ENCODE assay signal across 8 mouse cellular contexts in genomic region chr9:43744138-43744981, GRCm38 (mm10). TPM values are rescaled to one million over a fixed set of nuclear protein-coding genes. Genes with fewer than 3 reads are reported as not detected.
DNase-seq lines count a peak whose midpoint lies in the region; ATAC-seq and TF ChIP-seq lines count a peak whose summit lies in the region.

No protein-coding gene starts in this region.

- peak overlapping the region; percentile 70 for H3K4me3 ChIP-seq in heart, adult 2 months
- H3K4me3 ChIP-seq in CH12.LX (replicated peaks in 1 of 3; ENCODE audit: low read depth in 2 of 3, low read length in 2 of 3, poor library complexity in 1 of 3): peak overlapping the region; percentile 46 to 75 (median 63)
- peak overlapping the region; percentile 72 for H3K4me3 ChIP-seq in cerebellum, adult 2 months (replicated peaks; ENCODE audit: insufficient read depth, low read depth, low read length)
- H3K4me3 ChIP-seq in heart, embryonic 13.5 days: peak overlapping the region; percentile 78
- H3K4me3 ChIP-seq in limb, embryonic 13.5 days: peak overlapping the region; percentile 81
- H3K4me3 ChIP-seq in midbrain, postnatal 0 days (ENCODE audit: low read depth, low read length): peak overlapping the region; percentile 94

- H3K27ac ChIP-seq in heart, adult 2 months: peak overlapping the region; percentile 76
- peak overlapping the region; percentile 22; the same call in 1 of the 2 replicates for H3K27ac ChIP-seq in CH12.LX (ENCODE audit: insufficient read depth, low read depth)
- H3K27ac ChIP-seq in cerebellum, adult 2 months (ENCODE audit: insufficient read depth, low read length): peak overlapping the region; percentile 83
- H3K27ac ChIP-seq in heart, embryonic 13.5 days (replicated peaks): peak overlapping the region; percentile 81
- peak overlapping the region; percentile 92 for H3K27ac ChIP-seq in limb, embryonic 13.5 days
- H3K27ac ChIP-seq in midbrain, postnatal 0 days (ENCODE audit: low read depth, low read length): peak overlapping the region; percentile 92

- TF ChIP-seq RAD21 in CH12.LX (IDR thresholded peaks at IDR 0.05; ENCODE audit: low read depth, low read length): no peak

- peak; percentile 38; the same call in 1 of the 2 replicates for ATAC-seq in heart, embryonic 13.5 days (ENCODE audit: extremely low read depth, insufficient number of reproducible peaks, low FRiP score, low TSS enrichment)
- peak; percentile 70 for ATAC-seq in limb, embryonic 13.5 days (ENCODE audit: low FRiP score, low read depth)
- ATAC-seq in midbrain, postnatal 0 days (ENCODE audit: low FRiP score): no peak; the same call in 1 of the 2 replicates
- no peak for ATAC-seq in monocyte, adult 5-6 weeks (replicated peaks; ENCODE audit: insufficient number of reproducible peaks, low FRiP score, low TSS enrichment, poor library complexity, severe bottlenecking)

- peak in 1 of 2 experiments; percentile 46 for DNase-seq in heart, adult 2 months
- no peak for DNase-seq in heart, postnatal 25 days (ENCODE audit: low spot score)
- DNase-seq in CH12.LX (ENCODE audit: extremely low read depth): no peak
- DNase-seq in cerebellum, adult 2 months: peak; percentile 53 to 62
- peak; percentile 27 for DNase-seq in midbrain, postnatal 0 days (ENCODE audit: low spot score)

- WGBS in heart, adult 2 months: under 1% methylated on average over 77 of the region's 77 CpGs
- under 1% methylated on average over 72 of the region's 77 CpGs for WGBS in cerebellum, adult 2 months
- WGBS in heart, embryonic 13.5 days: 1% methylated on average over 67 of the region's 77 CpGs
- WGBS in limb, embryonic 13.5 days: under 1% methylated on average over 64 of the region's 77 CpGs
- 1% methylated on average over 64 of the region's 77 CpGs for WGBS in midbrain, postnatal 0 days

- no peaks in the 10 kb centered on the region for H3K79me2 ChIP-seq in heart, adult 2 months (replicated peaks; ENCODE audit: control insufficient read depth, insufficient read depth, low read length)
- H3K79me2 ChIP-seq in CH12.LX (replicated peaks; ENCODE audit: control insufficient read depth, extremely low read depth, insufficient read depth, poor library complexity, severe bottlenecking): no peaks in the 10 kb centered on the region

- TF ChIP-seq EP300 in heart, adult 2 months (IDR thresholded peaks at IDR 0.05; ENCODE audit: insufficient read depth, low read depth, low read length): no peak
- TF ChIP-seq EP300 in CH12.LX (IDR thresholded peaks at IDR 0.05; ENCODE audit: low read length): no peak

- H3K4me1 ChIP-seq in heart, adult 2 months (ENCODE audit: control insufficient read depth, insufficient read depth, low read length): peaks cover 3% of the 10 kb centered on the region
- H3K4me1 ChIP-seq in CH12.LX (ENCODE audit: control insufficient read depth in 1 of 2, insufficient read depth in 2 of 2): peaks cover 4 to 20% of the 10 kb centered on the region in 2 experiments; a peak in 3 of 4 replicates
- H3K4me1 ChIP-seq in cerebellum, adult 2 months (ENCODE audit: control insufficient read depth, insufficient read depth, low read length): peaks cover 17% of the 10 kb centered on the region; the same call in 1 of the 2 replicates
- H3K4me1 ChIP-seq in heart, embryonic 13.5 days: peaks cover 27% of the 10 kb centered on the region
- peaks cover 41% of the 10 kb centered on the region for H3K4me1 ChIP-seq in limb, embryonic 13.5 days
- H3K4me1 ChIP-seq in midbrain, postnatal 0 days (ENCODE audit: insufficient read depth, low read length): peaks cover 20% of the 10 kb centered on the region

- no peaks in the 10 kb centered on the region for H3K9me3 ChIP-seq in CH12.LX (replicated peaks; ENCODE audit: low read length)
- no peaks in the 10 kb centered on the region for H3K9me3 ChIP-seq in heart, embryonic 13.5 days
- no peaks in the 10 kb centered on the region for H3K9me3 ChIP-seq in limb, embryonic 13.5 days
- no peaks in the 10 kb centered on the region for H3K9me3 ChIP-seq in midbrain, postnatal 0 days (ENCODE audit: low read length)

- dilution Hi-C loops in CH12.LX (cut with MboI; ENCODE audit: extremely low pct_ligation_motif_present, extremely low pct_unique_long_range_greater_than_20kb, low sequenced_read_pairs): no loop called here

- H3K27me3 ChIP-seq in heart, adult 2 months (ENCODE audit: control insufficient read depth, insufficient read depth, low read length): peaks cover 7% of the 10 kb centered on the region
- peaks cover 46% of the 10 kb centered on the region for H3K27me3 ChIP-seq in CH12.LX (replicated peaks)
- no peaks in the 10 kb centered on the region for H3K27me3 ChIP-seq in cerebellum, adult 2 months (ENCODE audit: control insufficient read depth, insufficient read depth, low read length)
- H3K27me3 ChIP-seq in heart, embryonic 13.5 days (replicated peaks): peaks cover 32% of the 10 kb centered on the region
- H3K27me3 ChIP-seq in limb, embryonic 13.5 days: peaks cover 31% of the 10 kb centered on the region
- H3K27me3 ChIP-seq in midbrain, postnatal 0 days (ENCODE audit: insufficient read depth, low read length): no peaks in the 10 kb centered on the region

- H3K36me3 ChIP-seq in heart, adult 2 months (ENCODE audit: control insufficient read depth, insufficient read depth, low read length): no peaks in the 10 kb centered on the region
- peaks cover 0 to 2% of the 10 kb centered on the region in 2 experiments for H3K36me3 ChIP-seq in CH12.LX (replicated peaks in 1 of 2; ENCODE audit: control insufficient read depth in 1 of 2, insufficient read depth in 1 of 2, low read length in 1 of 2)
- H3K36me3 ChIP-seq in heart, embryonic 13.5 days: no peaks in the 10 kb centered on the region
- no peaks in the 10 kb centered on the region for H3K36me3 ChIP-seq in limb, embryonic 13.5 days
- H3K36me3 ChIP-seq in midbrain, postnatal 0 days (ENCODE audit: insufficient read depth, low read length): no peaks in the 10 kb centered on the region

- intact Hi-C loops in heart, adult 2 months (cut with DNase I): loop anchor here (5.0 kb wide), 1 partner anchor 103 kb away; no protein-coding TSS in a partner anchor
- intact Hi-C loops in heart, postnatal 25 days (cut with DNase I): loop anchor here (2.0 to 5.0 kb wide), 3 partner anchors 103 to 228 kb away; no protein-coding TSS in a partner anchor

- no peak for TF ChIP-seq POLR2A in heart, adult 2 months (IDR thresholded peaks at IDR 0.05; ENCODE audit: insufficient read depth, low read depth, low read length)
- TF ChIP-seq POLR2A in CH12.LX (IDR thresholded peaks at IDR 0.05; ENCODE audit: low read depth, low read length): no peak
- no peak for TF ChIP-seq POLR2A in cerebellum, adult 2 months (IDR thresholded peaks at IDR 0.05; ENCODE audit: borderline replicate concordance, insufficient read depth, low read length)

- TF ChIP-seq CTCF in heart, adult 2 months (IDR thresholded peaks at IDR 0.05): no peak
- TF ChIP-seq CTCF in CH12.LX (conservative IDR thresholded peaks at IDR 0.05 in 1 of 2, IDR thresholded peaks at IDR 0.05 in 1 of 2; ENCODE audit: low read depth in 2 of 2, low read length in 2 of 2): no peak
- TF ChIP-seq CTCF in cerebellum, adult 2 months (IDR thresholded peaks at IDR 0.05; ENCODE audit: borderline replicate concordance, insufficient read depth, low read depth, low read length): no peak
- TF ChIP-seq CTCF in midbrain, postnatal 0 days (IDR thresholded peaks at IDR 0.05): no peak

- H3K4me2 ChIP-seq in CH12.LX (ENCODE audit: insufficient read depth, low read depth, poor library complexity, severe bottlenecking): peak overlapping the region; percentile 83
- peak overlapping the region; percentile 97 for H3K4me2 ChIP-seq in heart, embryonic 13.5 days
- peak overlapping the region; percentile 98 for H3K4me2 ChIP-seq in limb, embryonic 13.5 days (replicated peaks)
- H3K4me2 ChIP-seq in midbrain, postnatal 0 days (ENCODE audit: low read depth, low read length, poor library complexity, severe bottlenecking): peak overlapping the region; percentile 91

- H3K9ac ChIP-seq in heart, adult 2 months (ENCODE audit: low read depth, low read length): peak overlapping the region; percentile 82
- peak overlapping the region; percentile 63 for H3K9ac ChIP-seq in CH12.LX (ENCODE audit: insufficient read depth, low read depth)
- peak overlapping the region; percentile 87 for H3K9ac ChIP-seq in heart, embryonic 13.5 days
- peak overlapping the region; percentile 91 for H3K9ac ChIP-seq in limb, embryonic 13.5 days
- peak overlapping the region; percentile 95 for H3K9ac ChIP-seq in midbrain, postnatal 0 days (replicated peaks; ENCODE audit: low read length, poor library complexity, severe bottlenecking)

- in situ Hi-C loops in CH12.LX (cut with MboI; ENCODE audit: low pct_ligation_motif_present, low pct_unique_long_range_greater_than_20kb, low sequenced_read_pairs): loop anchor here (5.0 to 25.0 kb wide), 2 partner anchors 53 to 407 kb away; no protein-coding TSS in a partner anchor

TF ChIP-seq in CH12.LX, 34 proteins besides CTCF, POLR2A, EP300 and RAD21:
- TF ChIP-seq UBTF (IDR thresholded peaks at IDR 0.05; ENCODE audit: low read depth, low read length): peak; percentile 86; the same call in 1 of the 2 replicates
- no peak for TF ChIP-seq SMC3 (IDR thresholded peaks at IDR 0.05; ENCODE audit: low read depth, low read length)
- no peak for TF ChIP-seq TCF12 (IDR thresholded peaks at IDR 0.05; ENCODE audit: low read depth, low read length)
- no peak for TF ChIP-seq CHD2 (IDR thresholded peaks at IDR 0.05; ENCODE audit: low read length)
TF ChIP-seq in CH12.LX: peak in this region for 1.

RNA-seq across cellular contexts. Expression of gene Nectin1, which starts 0.6 kb away (rescaled TPM):
- total RNA-seq in heart, adult 2 months (2021): 1 to 10 TPM; 2.0 to 4.6 TPM
- polyA plus RNA-seq in heart, adult 2 months (2012; rRNA removed): 2.4 and 2.9 TPM in 2 replicates
- total RNA-seq in heart, postnatal 25 days (2021): 1 to 10 TPM; 3.0 to 3.6 TPM
- 1.6 and 1.9 TPM in 2 replicates for total RNA-seq in CH12.LX (2012; rRNA removed)
- 0.09 and 0.26 TPM in 2 replicates for total RNA-seq in CH12.LX (2014; rRNA removed)
- polyA plus RNA-seq in CH12.LX (2012; ENCODE audit: insufficient read length, low read depth): 1.4 and 1.8 TPM in 2 replicates
- polyA plus RNA-seq in cerebellum, adult 2 months (2012; rRNA removed): 27.3 and 28.9 TPM in 2 replicates
- polyA plus RNA-seq in heart, embryonic 13.5 days (2015; fragmentation: Nextera tagmentation; extraction: Ambion mirVana): 1.5 TPM in 2 replicates
- polyA plus RNA-seq in limb, embryonic 13.5 days (2015; fragmentation: Nextera tagmentation; extraction: Ambion mirVana): 6.5 and 6.6 TPM in 2 replicates
- 64.7 and 71.6 TPM in 2 replicates for total RNA-seq in midbrain, postnatal 0 days (2014; rRNA removed)
- 14.9 and 15.4 TPM in 2 replicates for polyA plus RNA-seq in midbrain, postnatal 0 days (2015; fragmentation: Nextera tagmentation; extraction: Ambion mirVana)
- total RNA-seq in monocyte, adult 5-6 weeks (2017): 6.0 to 7.5 TPM (median 7.2 TPM) in 3 replicates

Comparison
In these comparisons a context has a peak if more than half of its experiments do, and no peak if none do; other contexts are left out.
1. DNase-seq: peak in cerebellum, adult 2 months (2 of 2) and midbrain, postnatal 0 days (single experiment); none in heart, postnatal 25 days (single experiment) and CH12.LX (single experiment).
2. H3K27ac ChIP-seq: peak in every context shown above with its lines; median percentile 92 in limb, embryonic 13.5 days; 92 in midbrain, postnatal 0 days; 83 in cerebellum, adult 2 months; 81 in heart, embryonic 13.5 days; 76 in heart, adult 2 months; 22 in CH12.LX.
3. ATAC-seq: peak in heart, embryonic 13.5 days (single experiment) and limb, embryonic 13.5 days (single experiment); none in midbrain, postnatal 0 days (single experiment) and monocyte, adult 5-6 weeks (single experiment).
4. Peak in every context shown above with its lines, with median percentiles within 50 percentile points of each other: H3K4me3 ChIP-seq, H3K9ac ChIP-seq and H3K4me2 ChIP-seq.